Mouse (Mus musculus): ENCODE results near the gene Duox2.

DNA sequence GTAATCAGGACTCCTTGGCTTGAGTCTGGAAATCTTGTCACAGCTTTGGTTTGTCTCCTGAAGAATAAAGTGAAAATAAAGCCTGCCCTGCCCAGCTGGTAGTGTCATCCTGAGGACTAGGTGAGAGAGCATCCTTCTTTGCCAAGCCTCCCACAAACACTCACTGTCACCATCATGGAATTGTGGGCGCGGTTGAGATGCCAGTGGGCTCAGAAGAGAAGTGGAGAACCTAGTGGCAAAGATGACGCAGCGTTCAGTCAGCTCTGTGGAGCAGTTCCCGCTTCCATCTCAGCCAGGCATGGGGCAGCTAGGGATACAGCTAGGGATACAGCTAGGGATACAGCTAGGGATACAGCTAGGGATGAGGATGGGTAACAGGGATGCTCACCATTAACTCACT, 42.3 kb downstream of the Duox2 start:
- no peak for TF ChIP-seq GATA1 (IDR thresholded peaks at IDR 0.05; ENCODE audit: borderline replicate concordance, low read length)
- TF ChIP-seq FLI1 (IDR thresholded peaks at IDR 0.05; ENCODE audit: low read length) = no peak
